Mouse (Mus musculus) ES-CJ7 (cell line): ENCODE measurements around the gene Cdc14b.

Experiments used
- DNase-seq: peaks from one replicate; pipeline ENCODE4 v3.0.0; 2011; ENCODE audit warnings: low read depth, low spot score

Cdc14b gene

GRCm38 (mm10) chr13:64178746-64179652, 96.1 kb downstream of the Cdc14b start:
- DNase-seq: no peak

GRCm38 (mm10) chr13:64178000-64178399, 97.1 kb downstream of the Cdc14b start:
- DNase-seq: no peak

- DNase-seq: no peak
Observed at GRCm38 (mm10) chr13:64169746-64170145, 105.3 kb downstream of the Cdc14b start.

- DNase-seq: no peak
Observed at GRCm38 (mm10) chr13:64163147-64163715, 111.9 kb downstream of the Cdc14b start.

GRCm38 (mm10) chr13:64162626-64163025, 112.5 kb downstream of the Cdc14b start:
- DNase-seq: no peak

GRCm38 (mm10) chr13:64161916-64162611, 113.0 kb downstream of the Cdc14b start:
- no peak for DNase-seq

GRCm38 (mm10) chr13:64161548-64161915, 113.6 kb downstream of the Cdc14b start, which contains the start of gene Habp4:
Gene Habp4, plus strand, starts transcription at chr13:64161824.
- DNase-seq: peak; percentile 98

- DNase-seq: no peak
Observed at GRCm38 (mm10) chr13:64156966-64157365, 118.1 kb downstream of the Cdc14b start.

- peak; percentile 76 for DNase-seq
Observed at GRCm38 (mm10) chr13:64155171-64155571, 119.9 kb downstream of the Cdc14b start.

- peak; percentile 36 for DNase-seq
Observed at GRCm38 (mm10) chr13:64154651-64155050, 120.4 kb downstream of the Cdc14b start.

GRCm38 (mm10) chr13:64153751-64154267, 121.3 kb downstream of the Cdc14b start:
- DNase-seq: peak; percentile 75

- peak; percentile 99 for DNase-seq
Observed at GRCm38 (mm10) chr13:64153083-64153682, 121.9 kb downstream of the Cdc14b start, which contains the start of gene Zfp367. Gene Zfp367, minus strand, starts transcription at chr13:64153202.

- DNase-seq: no peak
Observed at GRCm38 (mm10) chr13:64152671-64153082, 122.4 kb downstream of the Cdc14b start.

- peak; percentile 84 for DNase-seq
Observed at GRCm38 (mm10) chr13:64152241-64152669, 122.8 kb downstream of the Cdc14b start.

GRCm38 (mm10) chr13:64150121-64150520, 125.0 kb downstream of the Cdc14b start:
- DNase-seq: no peak
